Mouse (Mus musculus): Measurements from ENCODE around the gene Zfand2a. TPM values are rescaled to one million over a fixed set of nuclear protein-coding genes. Genes with fewer than 3 reads are reported as not detected.

Zfand2a gene
- polyA plus RNA-seq, 1 experiment: 6.9 TPM

DNA sequence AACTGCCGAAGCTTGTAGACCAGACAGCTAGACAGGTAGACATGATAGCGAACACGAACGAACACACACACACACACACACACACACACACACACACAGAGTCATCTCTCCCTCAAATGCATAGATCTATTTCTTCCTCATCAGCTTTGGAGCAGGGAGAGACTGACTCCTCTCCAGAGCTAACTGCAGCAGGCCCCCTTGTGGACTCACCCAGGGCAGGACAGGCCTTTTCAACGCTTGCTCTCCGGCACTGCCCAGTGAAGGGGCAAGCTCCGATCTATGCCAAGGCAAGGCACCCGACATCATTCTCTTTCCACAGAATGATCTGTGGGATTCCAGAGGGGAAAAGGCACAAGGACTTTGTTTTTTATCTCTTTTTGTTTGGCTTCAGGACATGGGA lies 39.1 kb downstream of the Zfand2a start:
- TF ChIP-seq CTCF (IDR thresholded peaks at IDR 0.05; ENCODE audit: control insufficient read depth, insufficient read depth, low read length) (no peak), POLR2A (IDR thresholded peaks at IDR 0.05; ENCODE audit: borderline replicate concordance, control insufficient read depth, low read depth, low read length) (no peak)
- no peak overlapping the region for H3K4me3 ChIP-seq (replicated peaks; ENCODE audit: control insufficient read depth, low read depth, low read length)
- WGBS: 83% methylated on average over 8 of the region's 8 CpGs
- H3K27ac ChIP-seq (ENCODE audit: control insufficient read depth, insufficient read depth, low read depth, low read length, poor library complexity): no peak overlapping the region
- H3K4me1 ChIP-seq (ENCODE audit: control insufficient read depth, insufficient read depth, low read length): peaks cover 9% of the 10 kb centered on the region

DNA sequence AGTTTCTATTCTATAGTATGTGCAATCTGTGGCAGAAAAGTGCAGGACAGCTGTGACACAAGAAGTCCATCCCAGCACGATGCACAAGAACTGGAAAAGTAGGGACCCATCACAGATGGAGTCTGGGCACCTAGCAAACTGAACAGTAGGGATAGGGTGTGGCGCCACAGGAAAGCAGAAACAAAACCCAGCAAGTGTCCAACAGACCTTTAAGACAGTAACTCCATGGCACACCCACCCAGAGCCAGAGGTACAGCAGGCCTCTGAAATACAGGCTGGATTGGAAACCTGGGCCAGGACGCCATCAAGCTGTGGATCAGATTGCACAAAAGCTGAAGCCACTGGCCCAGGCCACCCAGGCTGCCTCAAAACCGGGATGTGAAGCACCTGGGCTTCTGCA lies 41.4 kb downstream of the Zfand2a start:
- TF ChIP-seq POLR2A (IDR thresholded peaks at IDR 0.05; ENCODE audit: borderline replicate concordance, control insufficient read depth, low read depth, low read length): no peak
- no peak for TF ChIP-seq CTCF (IDR thresholded peaks at IDR 0.05; ENCODE audit: control insufficient read depth, insufficient read depth, low read length)
- Histone ChIP-seq H3K4me3 (replicated peaks; ENCODE audit: control insufficient read depth, low read depth, low read length) (no peak overlapping the region), H3K27ac (ENCODE audit: control insufficient read depth, insufficient read depth, low read depth, low read length, poor library complexity) (no peak overlapping the region), H3K4me1 (ENCODE audit: control insufficient read depth, insufficient read depth, low read length) (peaks cover 3% of the 10 kb centered on the region)
- 80% methylated on average over 4 of the region's 4 CpGs for WGBS

DNA sequence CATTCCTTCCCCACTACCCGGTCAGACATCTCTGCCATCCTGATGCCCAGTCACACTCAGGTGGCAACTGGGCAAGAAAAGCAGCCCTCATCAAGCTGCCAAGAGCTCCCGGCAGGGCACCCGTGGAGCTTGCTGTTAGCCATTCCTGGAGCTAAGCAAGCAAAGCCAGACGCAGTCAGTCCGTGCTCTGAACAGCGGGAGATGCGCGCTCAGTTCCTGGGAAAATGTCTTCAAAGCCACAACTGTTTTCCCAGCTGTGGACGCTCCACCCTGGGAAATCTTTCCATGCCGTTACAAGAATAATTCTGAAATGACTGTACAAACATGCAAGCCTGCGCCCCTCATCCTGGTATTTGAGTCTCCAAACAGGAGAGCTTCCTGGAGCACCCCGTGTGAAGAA lies 41.9 kb downstream of the Zfand2a start:
- 88% methylated on average over 12 of the region's 12 CpGs for WGBS
- H3K4me1 ChIP-seq (ENCODE audit: control insufficient read depth, insufficient read depth, low read length): peaks cover 3% of the 10 kb centered on the region
- TF ChIP-seq CTCF (IDR thresholded peaks at IDR 0.05; ENCODE audit: control insufficient read depth, insufficient read depth, low read length) (no peak), POLR2A (IDR thresholded peaks at IDR 0.05; ENCODE audit: borderline replicate concordance, control insufficient read depth, low read depth, low read length) (no peak)

DNA sequence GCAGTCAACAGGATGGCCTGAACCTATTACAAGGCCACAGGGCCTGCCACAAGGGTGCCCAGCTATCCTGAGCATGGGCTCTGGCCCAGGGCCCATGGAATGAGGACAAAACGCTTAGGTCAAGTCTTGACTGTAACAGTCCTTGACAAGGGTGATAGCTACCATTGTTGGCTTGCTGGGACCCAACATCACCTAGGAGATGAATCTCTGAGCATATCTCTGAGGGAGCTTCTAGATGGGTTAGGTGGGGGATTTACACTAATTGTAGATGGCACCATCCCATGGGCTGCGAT lies 42.7 kb downstream of the Zfand2a start:
- TF ChIP-seq CTCF (IDR thresholded peaks at IDR 0.05; ENCODE audit: control insufficient read depth, insufficient read depth, low read length) (no peak), POLR2A (IDR thresholded peaks at IDR 0.05; ENCODE audit: borderline replicate concordance, control insufficient read depth, low read depth, low read length) (no peak)
- WGBS: 84% methylated on average over 2 of the region's 2 CpGs
- peaks cover 3% of the 10 kb centered on the region for H3K4me1 ChIP-seq (ENCODE audit: control insufficient read depth, insufficient read depth, low read length)
- no peak overlapping the region for H3K27ac ChIP-seq (ENCODE audit: control insufficient read depth, insufficient read depth, low read depth, low read length, poor library complexity)
- H3K4me3 ChIP-seq (replicated peaks; ENCODE audit: control insufficient read depth, low read depth, low read length): no peak overlapping the region

More for the DNA sequence above, 41.9 kb downstream of the Zfand2a start:
- Histone ChIP-seq H3K27ac (ENCODE audit: control insufficient read depth, insufficient read depth, low read depth, low read length, poor library complexity) (no peak overlapping the region), H3K4me3 (replicated peaks; ENCODE audit: control insufficient read depth, low read depth, low read length) (no peak overlapping the region)

DNA sequence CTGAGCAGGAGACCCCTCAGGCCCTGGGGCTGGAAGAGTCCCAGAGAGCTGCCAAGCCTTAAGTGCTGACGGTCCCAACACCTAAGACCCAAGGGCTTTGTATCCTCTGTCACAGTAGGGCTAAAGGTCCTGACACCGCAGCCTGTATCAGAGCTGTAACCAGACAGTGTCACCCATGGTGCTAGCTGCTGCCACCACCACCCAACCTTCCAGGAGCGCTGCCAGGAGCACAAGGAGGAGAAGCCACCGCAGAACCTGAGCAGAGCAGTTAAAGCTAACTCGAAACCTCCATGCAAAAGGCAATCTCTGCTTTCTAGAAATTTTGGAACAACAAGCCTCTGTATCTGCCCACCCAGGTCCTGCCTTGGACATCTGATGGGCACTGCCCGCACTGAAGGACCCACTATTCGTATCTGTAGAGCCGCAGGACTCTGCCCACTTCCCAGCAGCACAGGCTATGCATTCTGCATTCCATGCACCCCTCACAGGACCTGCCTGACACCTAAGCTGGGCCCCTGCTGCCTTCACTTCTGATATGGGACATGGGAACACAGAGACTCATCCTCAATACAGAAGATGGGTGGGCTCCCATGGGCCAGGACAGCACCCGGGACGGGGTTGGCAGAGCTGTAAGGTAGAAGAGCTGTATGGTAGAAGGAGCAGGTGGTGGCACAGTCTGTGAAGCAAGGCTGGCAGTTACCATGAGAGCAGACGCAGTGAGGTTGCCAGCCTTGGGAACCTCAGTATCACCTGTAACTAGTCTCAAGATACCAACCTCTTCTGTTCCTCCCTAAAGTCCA lies 43.2 kb downstream of the Zfand2a start:
- Histone ChIP-seq H3K4me3 (replicated peaks; ENCODE audit: control insufficient read depth, low read depth, low read length) (no peak overlapping the region), H3K4me1 (ENCODE audit: control insufficient read depth, insufficient read depth, low read length) (peaks cover 3% of the 10 kb centered on the region), H3K27ac (ENCODE audit: control insufficient read depth, insufficient read depth, low read depth, low read length, poor library complexity) (no peak overlapping the region)
- WGBS: 89% methylated on average over 11 of the region's 11 CpGs
- TF ChIP-seq POLR2A (IDR thresholded peaks at IDR 0.05; ENCODE audit: borderline replicate concordance, control insufficient read depth, low read depth, low read length) (no peak), CTCF (IDR thresholded peaks at IDR 0.05; ENCODE audit: control insufficient read depth, insufficient read depth, low read length) (no peak)

DNA sequence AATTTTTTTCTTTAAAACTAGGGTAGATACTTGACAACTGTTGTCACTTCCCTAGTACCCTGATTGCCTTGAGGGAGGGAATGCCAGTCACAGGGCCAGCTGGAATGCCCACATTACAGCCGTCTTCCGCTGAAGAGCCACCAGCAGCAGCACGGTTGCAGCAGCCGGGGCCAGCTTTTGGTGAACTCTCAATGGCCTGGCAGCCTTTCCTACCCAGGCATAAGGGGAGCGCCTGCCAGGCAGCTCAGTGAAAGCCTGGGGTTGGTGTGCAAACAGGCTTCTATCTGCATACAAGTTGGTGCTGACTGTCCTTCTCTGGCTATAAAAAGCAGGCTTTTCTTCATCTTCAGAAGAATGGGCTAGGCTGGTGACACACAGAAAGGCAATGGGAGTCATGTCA lies 43.9 kb downstream of the Zfand2a start:
- Histone ChIP-seq H3K27ac (ENCODE audit: control insufficient read depth, insufficient read depth, low read depth, low read length, poor library complexity) (no peak overlapping the region), H3K4me1 (ENCODE audit: control insufficient read depth, insufficient read depth, low read length) (peaks cover 3% of the 10 kb centered on the region), H3K4me3 (replicated peaks; ENCODE audit: control insufficient read depth, low read depth, low read length) (no peak overlapping the region)
- no peak for TF ChIP-seq CTCF (IDR thresholded peaks at IDR 0.05; ENCODE audit: control insufficient read depth, insufficient read depth, low read length)
- TF ChIP-seq POLR2A (IDR thresholded peaks at IDR 0.05; ENCODE audit: borderline replicate concordance, control insufficient read depth, low read depth, low read length): no peak
- 87% methylated on average over 5 of the region's 5 CpGs for WGBS

DNA sequence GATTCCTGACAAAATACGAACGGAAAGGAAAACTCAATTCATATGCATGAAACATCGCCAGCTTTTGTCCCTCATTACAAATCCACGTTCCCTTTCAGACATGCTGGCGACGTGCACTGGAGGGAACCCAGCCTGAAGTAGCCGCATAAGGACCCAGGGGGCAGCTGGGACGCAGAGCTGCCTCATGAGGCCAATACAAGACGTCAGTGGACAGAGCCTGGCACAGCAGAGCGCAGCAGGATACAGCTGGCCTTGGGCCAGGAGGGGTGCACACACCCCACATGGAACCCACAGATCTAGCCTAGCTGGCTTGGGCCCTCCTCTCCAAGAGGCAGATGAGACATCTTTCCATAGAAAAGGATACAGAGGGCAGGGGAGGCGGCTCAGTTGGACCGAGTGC lies 45.9 kb downstream of the Zfand2a start:
- 70% methylated on average over 12 of the region's 12 CpGs for WGBS
- Histone ChIP-seq H3K4me3 (replicated peaks; ENCODE audit: control insufficient read depth, low read depth, low read length) (no peak overlapping the region), H3K4me1 (ENCODE audit: control insufficient read depth, insufficient read depth, low read length) (peaks cover 3% of the 10 kb centered on the region), H3K27ac (ENCODE audit: control insufficient read depth, insufficient read depth, low read depth, low read length, poor library complexity) (no peak overlapping the region)
- TF ChIP-seq CTCF (IDR thresholded peaks at IDR 0.05; ENCODE audit: control insufficient read depth, insufficient read depth, low read length) (no peak), POLR2A (IDR thresholded peaks at IDR 0.05; ENCODE audit: borderline replicate concordance, control insufficient read depth, low read depth, low read length) (no peak)

DNA sequence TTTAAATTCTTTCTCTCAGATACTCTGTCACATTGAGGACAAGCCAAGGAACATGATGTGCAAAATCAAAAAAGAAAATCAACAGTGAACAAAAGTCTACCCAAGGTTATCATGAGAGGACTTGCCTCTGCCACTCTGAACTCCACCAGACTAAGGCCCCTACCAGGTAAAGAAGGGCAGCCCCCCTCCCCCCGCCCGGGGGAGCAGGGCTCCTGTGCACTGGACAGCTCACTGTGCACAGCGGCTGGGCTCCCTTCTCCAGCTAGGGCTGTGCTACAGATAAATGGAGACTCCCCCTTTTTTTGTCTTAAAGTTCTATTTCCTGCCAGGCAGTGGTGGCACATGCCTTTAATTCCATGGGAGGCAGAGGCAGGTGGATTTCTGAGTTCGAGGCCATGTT lies 46.6 kb downstream of the Zfand2a start:
- peak overlapping the region; percentile 52 for H3K27ac ChIP-seq (ENCODE audit: control insufficient read depth, insufficient read depth, low read depth, low read length, poor library complexity)
- TF ChIP-seq CTCF (IDR thresholded peaks at IDR 0.05; ENCODE audit: control insufficient read depth, insufficient read depth, low read length): no peak
- no peak for TF ChIP-seq POLR2A (IDR thresholded peaks at IDR 0.05; ENCODE audit: borderline replicate concordance, control insufficient read depth, low read depth, low read length)
- H3K4me1 ChIP-seq (ENCODE audit: control insufficient read depth, insufficient read depth, low read length): peaks cover 3% of the 10 kb centered on the region
- WGBS: 48% methylated on average over 4 of the region's 4 CpGs
- H3K4me3 ChIP-seq (replicated peaks; ENCODE audit: control insufficient read depth, low read depth, low read length): no peak overlapping the region

DNA sequence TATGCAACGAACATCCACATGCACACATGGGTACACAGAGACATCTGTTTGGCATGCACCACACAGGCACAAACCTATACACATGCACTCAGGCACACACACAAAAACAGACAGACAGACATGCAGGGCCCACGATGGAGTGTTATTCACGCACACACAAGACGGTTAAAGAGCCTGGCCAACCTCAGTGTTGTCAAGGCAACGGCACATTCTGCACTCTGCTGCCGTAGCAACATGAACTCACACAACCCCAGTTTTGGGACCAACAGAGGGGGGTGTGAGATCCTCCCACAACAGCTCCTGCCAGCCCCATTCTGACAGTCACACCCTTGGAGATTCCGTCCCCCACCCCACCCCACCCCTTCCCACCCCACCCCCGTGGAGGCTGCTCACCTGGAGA lies 49.4 kb downstream of the Zfand2a start:
- no peak overlapping the region for H3K4me3 ChIP-seq (replicated peaks; ENCODE audit: control insufficient read depth, low read depth, low read length)
- H3K27ac ChIP-seq (ENCODE audit: control insufficient read depth, insufficient read depth, low read depth, low read length, poor library complexity): no peak overlapping the region
- WGBS: 81% methylated on average over 8 of the region's 8 CpGs
- no peak for TF ChIP-seq CTCF (IDR thresholded peaks at IDR 0.05; ENCODE audit: control insufficient read depth, insufficient read depth, low read length)
- no peak for TF ChIP-seq POLR2A (IDR thresholded peaks at IDR 0.05; ENCODE audit: borderline replicate concordance, control insufficient read depth, low read depth, low read length)
- H3K4me1 ChIP-seq (ENCODE audit: control insufficient read depth, insufficient read depth, low read length): peaks cover 3% of the 10 kb centered on the region
